Mouse (Mus musculus) embryonic facial prominence, embryonic 12.5 days (tissue): Measurements from ENCODE around the gene Zfp449. TPM values are rescaled to one million over a fixed set of nuclear protein-coding genes. Genes with fewer than 3 reads are reported as not detected.

ENCODE experiments used
- ATAC-seq: fragments of 200-750 bp; cut with Nextera tagmentation; 2 replicates; pipeline ENCODE4 v1.8.0; 2017; ENCODE audit not compliant: insufficient number of reproducible peaks, insufficient read depth, low FRiP score, low TSS enrichment
- H3K27ac ChIP-seq: fragments of 300-500 bp; sonication (generic); 2 replicates; pipeline ENCODE4 v1.5.1; 2016; ENCODE audit warnings: mild to moderate bottlenecking
- H3K27me3 ChIP-seq: fragments of 300-500 bp; sonication (generic); 2 replicates; pipeline ENCODE4 v1.6.1; 2016; ENCODE audit warnings: mild to moderate bottlenecking, moderate library complexity
- H3K36me3 ChIP-seq: fragments of 300-500 bp; sonication (generic); 2 replicates; pipeline ENCODE4 v1.6.1; 2016; ENCODE audit warnings: mild to moderate bottlenecking
- H3K4me1 ChIP-seq: fragments of 300-500 bp; sonication (generic); 2 replicates; pipeline ENCODE4 v1.6.1; 2016
- H3K4me2 ChIP-seq: fragments of 300-500 bp; sonication (generic); replicated peaks from 2 replicates; pipeline ENCODE4 v1.6.1; 2016; ENCODE audit warnings: mild to moderate bottlenecking, moderate library complexity
- H3K4me3 ChIP-seq: fragments of 300-500 bp; sonication (generic); 2 replicates; pipeline ENCODE4 v1.5.1; 2016; ENCODE audit warnings: mild to moderate bottlenecking
- H3K9ac ChIP-seq: fragments of 300-500 bp; sonication (generic); 2 replicates; pipeline ENCODE4 v1.6.1; 2016; ENCODE audit warnings: mild to moderate bottlenecking, moderate library complexity
- H3K9me3 ChIP-seq: fragments of 300-500 bp; sonication (generic); 2 replicates; pipeline ENCODE4 v1.6.1; 2016; ENCODE audit warnings: mild to moderate bottlenecking, moderate library complexity
- WGBS: fragments of 180-500 bp; shearing (Covaris S2); methylation state at CpG from one replicate; pipeline ENCODE4 v1.1.7; 2016; 5-methylcytosine and 5-hydroxymethylcytosine counted together
- polyA plus RNA-seq: library from polyadenylated mRNA; unstranded; fragments of >200 nt; fragmentation: Nextera tagmentation; extraction: Ambion mirVana; gene quantifications from 2 replicates; pipeline ENCODE4 v1.2.1, GENCODE M21; 2016

Zfp449 gene
- polyA plus RNA-seq, 1 experiment from 2014 or later: 8.8 TPM

DNA sequence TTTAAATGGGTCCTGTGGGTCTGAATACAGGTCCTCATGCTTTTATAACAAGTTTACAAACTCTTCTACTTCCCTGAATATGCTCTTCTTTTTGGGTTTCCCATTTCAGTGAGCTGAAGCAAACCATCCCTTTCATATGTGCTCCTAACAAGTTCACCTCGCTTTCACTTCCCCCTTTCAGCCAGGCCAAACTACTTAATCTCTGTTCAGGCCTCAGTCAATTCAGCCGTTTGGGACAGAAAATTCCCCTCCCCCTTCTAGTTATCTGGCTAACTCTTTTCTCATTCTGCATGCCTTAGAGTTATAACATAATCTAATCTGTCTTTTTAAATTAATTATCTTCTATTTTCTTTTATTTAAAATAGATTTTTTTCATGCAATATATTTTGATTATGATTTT, 58.4 kb downstream of the Zfp449 start:
- H3K4me1 ChIP-seq: no peaks in the 10 kb centered on the region
- no peaks in the 10 kb centered on the region for H3K27me3 ChIP-seq
- no peak overlapping the region for H3K9ac ChIP-seq
- WGBS: 26% methylated on average over 2 of the region's 2 CpGs
- no peak overlapping the region for H3K4me3 ChIP-seq
- ATAC-seq: no peak
- no peaks in the 10 kb centered on the region for H3K36me3 ChIP-seq
- H3K4me2 ChIP-seq: no peak overlapping the region
- H3K27ac ChIP-seq: no peak overlapping the region
- H3K9me3 ChIP-seq: no peaks in the 10 kb centered on the region

DNA sequence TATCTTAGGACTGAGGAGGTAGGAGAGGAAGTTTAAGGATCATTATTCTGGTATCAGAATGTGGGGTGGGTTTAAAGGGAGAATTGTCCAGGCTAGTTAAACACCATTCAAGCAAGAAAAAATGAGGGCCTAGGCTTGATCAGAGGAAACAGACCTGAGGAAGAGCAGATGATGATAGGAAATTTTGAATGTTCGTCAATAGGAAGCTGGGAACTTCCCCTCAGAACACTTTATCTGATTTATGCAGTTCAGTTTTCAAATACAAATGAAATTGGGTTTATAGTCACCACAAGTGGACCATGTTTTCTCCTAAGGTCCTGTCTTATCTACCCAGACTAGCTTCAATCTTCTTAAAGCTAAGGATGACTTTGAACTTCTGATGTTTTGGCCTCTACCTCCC, 59.3 kb downstream of the Zfp449 start:
- WGBS: 85% methylated on average over 1 of the region's 1 CpGs
- H3K9ac ChIP-seq: no peak overlapping the region

DNA sequence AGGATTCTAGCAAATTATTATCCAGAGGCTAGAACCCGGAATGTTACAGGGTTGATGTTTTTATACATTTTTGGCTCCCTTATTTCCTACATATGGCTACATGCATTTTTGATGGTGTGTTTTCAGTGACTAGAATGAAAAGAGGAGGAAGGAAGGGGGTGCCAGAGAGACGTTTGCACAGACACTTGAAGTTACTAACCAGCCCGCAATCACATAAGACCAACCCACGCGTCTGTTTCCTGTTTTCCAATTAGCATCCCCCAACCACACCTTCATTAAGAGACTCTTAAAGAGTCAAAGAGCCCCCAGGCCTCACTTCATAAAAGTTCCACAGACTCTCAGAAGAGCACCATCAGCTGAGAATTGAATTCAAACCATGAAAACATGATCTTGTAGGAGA, 59.9 kb downstream of the Zfp449 start:
- no peak for ATAC-seq
- H3K4me3 ChIP-seq: no peak overlapping the region
- no peaks in the 10 kb centered on the region for H3K4me1 ChIP-seq
- H3K4me2 ChIP-seq: no peak overlapping the region
- no peak overlapping the region for H3K27ac ChIP-seq
- H3K9ac ChIP-seq: no peak overlapping the region
- H3K36me3 ChIP-seq: no peaks in the 10 kb centered on the region
- H3K9me3 ChIP-seq: no peaks in the 10 kb centered on the region
- no peaks in the 10 kb centered on the region for H3K27me3 ChIP-seq
- WGBS: 64% methylated on average over 5 of the region's 5 CpGs

More for the DNA sequence above, 59.3 kb downstream of the Zfp449 start:
- H3K27me3 ChIP-seq: no peaks in the 10 kb centered on the region
- no peak for ATAC-seq
- H3K4me1 ChIP-seq: no peaks in the 10 kb centered on the region
- no peaks in the 10 kb centered on the region for H3K36me3 ChIP-seq
- H3K9me3 ChIP-seq: no peaks in the 10 kb centered on the region
- H3K4me2 ChIP-seq: no peak overlapping the region
- H3K27ac ChIP-seq: no peak overlapping the region
- H3K4me3 ChIP-seq: no peak overlapping the region

Other genes with a start within 250 kb of the Zfp449 start
- gene 3830403N18Rik, start 209.8 kb upstream of the Zfp449 start, polyA plus RNA-seq: 1.2 TPM in 2 replicates
- gene Gm773, start 133.5 kb upstream of the Zfp449 start, polyA plus RNA-seq: not detected in 2 replicates
- gene Smim10l2a, start 28.2 kb downstream of the Zfp449 start, polyA plus RNA-seq: 8.8 and 9.0 TPM in 2 replicates
- 0.61 TPM in 1 of 2 replicates, not detected in the other for gene Gm2174, start 101.6 kb downstream of the Zfp449 start, polyA plus RNA-seq
- 24.3 and 26.5 TPM in 2 replicates for gene Ints6l, start 108.5 kb downstream of the Zfp449 start, polyA plus RNA-seq
- gene Gm10477, start 178.3 kb downstream of the Zfp449 start, polyA plus RNA-seq: not detected in 2 replicates
- not detected in 2 replicates for gene Gm648, start 203.2 kb downstream of the Zfp449 start, polyA plus RNA-seq